Mouse (Mus musculus) myocyte (in vitro differentiated cells): ENCODE results near the gene Dyx1c1.

Experiments used
- E2F4 ChIP-seq: IDR thresholded peaks from one replicate; pipeline ENCODE4 v1.6.1; 2011; ENCODE audit warnings: mild to moderate bottlenecking, control low read depth, moderate library complexity; ENCODE audit not compliant: insufficient read depth
- MAX ChIP-seq: IDR thresholded peaks from one replicate; pipeline ENCODE4 v1.6.1; 2011; ENCODE audit warnings: low read depth, mild to moderate bottlenecking, control low read depth
- MYOD1 ChIP-seq, 3 experiments: IDR thresholded peaks; one replicate each; pipeline ENCODE4 v1.6.1; 2011; ENCODE audit warnings: control low read depth in 2 of 3, low read depth in 2 of 3, mild to moderate bottlenecking in 2 of 3, moderate library complexity in 1 of 3; ENCODE audit not compliant: insufficient read length in 2 of 3, control insufficient read depth in 1 of 3
- MYOG ChIP-seq, 3 experiments: IDR thresholded peaks; one replicate each; pipeline ENCODE4 v1.6.1; 2011; ENCODE audit warnings: control low read depth in 2 of 3, low read depth in 2 of 3, mild to moderate bottlenecking in 2 of 3; ENCODE audit not compliant: insufficient read length in 2 of 3, control insufficient read depth in 1 of 3, insufficient read depth in 1 of 3
- POLR2A ChIP-seq: IDR thresholded peaks from one replicate; pipeline ENCODE4 v1.6.1; 2011; ENCODE audit warnings: low read depth, mild to moderate bottlenecking, control low read depth, moderate library complexity; ENCODE audit not compliant: insufficient read length
- POLR2AphosphoS2 ChIP-seq: IDR thresholded peaks from one replicate; pipeline ENCODE4 v1.6.1; 2011; ENCODE audit warnings: low read depth, control low read depth; ENCODE audit not compliant: insufficient read length
- REST ChIP-seq: IDR thresholded peaks from one replicate; pipeline ENCODE4 v1.6.1; 2011; ENCODE audit warnings: mild to moderate bottlenecking, control low read depth, moderate library complexity; ENCODE audit not compliant: insufficient read depth, insufficient read length
- SRF ChIP-seq: IDR thresholded peaks from one replicate; pipeline ENCODE4 v1.6.1; 2011; ENCODE audit warnings: low read depth; ENCODE audit not compliant: control insufficient read depth, insufficient read length
- USF1 ChIP-seq: IDR thresholded peaks from one replicate; pipeline ENCODE4 v1.6.1; 2011; ENCODE audit warnings: low read depth, mild to moderate bottlenecking, control low read depth, moderate library complexity

DNA sequence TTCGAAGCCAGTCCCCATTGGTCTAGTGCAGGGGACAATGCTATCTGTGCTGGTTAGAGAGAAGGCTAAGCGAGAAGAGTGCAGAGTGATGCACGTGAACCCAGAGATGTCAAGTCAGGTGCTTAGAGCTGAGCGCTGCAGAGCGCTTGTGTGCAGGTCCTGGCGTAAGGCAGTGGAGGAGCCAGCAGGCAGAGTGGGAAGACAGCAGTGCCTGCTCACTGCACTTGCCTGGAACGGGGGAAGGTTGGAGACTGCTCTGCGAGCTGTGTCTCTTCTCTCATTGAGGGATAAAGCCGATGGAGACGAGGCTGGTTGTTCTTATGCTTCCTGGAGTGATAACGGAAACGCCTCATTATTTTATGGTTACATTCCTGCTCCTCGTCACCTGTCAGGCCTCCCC, 56.1 kb downstream of the Dyx1c1 start:
- TF ChIP-seq MYOG (IDR thresholded peaks at IDR 0.05; ENCODE audit: control insufficient read depth in 1 of 3, insufficient read depth in 1 of 3, insufficient read length in 2 of 3, low read depth in 2 of 3), result no peak
- TF ChIP-seq MYOD1 (IDR thresholded peaks at IDR 0.05; ENCODE audit: control insufficient read depth in 1 of 3, insufficient read length in 2 of 3, low read depth in 2 of 3), result no peak
- TF ChIP-seq USF1, result no peak
- no peak for TF ChIP-seq POLR2A
- TF ChIP-seq POLR2AphosphoS2, result no peak
- no peak for TF ChIP-seq E2F4
- TF ChIP-seq MAX, result no peak
- TF ChIP-seq SRF, result no peak
- TF ChIP-seq REST, result no peak
